Mouse (Mus musculus) layer of hippocampus, postnatal 25 days (tissue): ENCODE data around the gene Eif4b. TPM values are rescaled to one million over a fixed set of nuclear protein-coding genes. Genes with fewer than 3 reads are reported as not detected.
"Not testable (repeated sequence)": the region's sequence is repeated elsewhere in the genome, so short reads cannot be mapped to it uniquely, and the experiment has no call there.

ENCODE experiments used
- DNase-seq, 2 experiments: peaks; one replicate each; pipeline ENCODE4 v3.0.0; 2022; ENCODE audit warnings: mixed read lengths in 2 of 2, low spot score in 1 of 2; ENCODE audit errors: extremely low spot score in 1 of 2
- total RNA-seq, 2 experiments: library from RNA; stranded (reverse); gene quantifications; 2 replicates each; pipeline ENCODE4 v1.2.3; 2021

Gene Eif4b
- total RNA-seq, 2 experiments from 2014 or later, result 182 to 188 TPM

DNA sequence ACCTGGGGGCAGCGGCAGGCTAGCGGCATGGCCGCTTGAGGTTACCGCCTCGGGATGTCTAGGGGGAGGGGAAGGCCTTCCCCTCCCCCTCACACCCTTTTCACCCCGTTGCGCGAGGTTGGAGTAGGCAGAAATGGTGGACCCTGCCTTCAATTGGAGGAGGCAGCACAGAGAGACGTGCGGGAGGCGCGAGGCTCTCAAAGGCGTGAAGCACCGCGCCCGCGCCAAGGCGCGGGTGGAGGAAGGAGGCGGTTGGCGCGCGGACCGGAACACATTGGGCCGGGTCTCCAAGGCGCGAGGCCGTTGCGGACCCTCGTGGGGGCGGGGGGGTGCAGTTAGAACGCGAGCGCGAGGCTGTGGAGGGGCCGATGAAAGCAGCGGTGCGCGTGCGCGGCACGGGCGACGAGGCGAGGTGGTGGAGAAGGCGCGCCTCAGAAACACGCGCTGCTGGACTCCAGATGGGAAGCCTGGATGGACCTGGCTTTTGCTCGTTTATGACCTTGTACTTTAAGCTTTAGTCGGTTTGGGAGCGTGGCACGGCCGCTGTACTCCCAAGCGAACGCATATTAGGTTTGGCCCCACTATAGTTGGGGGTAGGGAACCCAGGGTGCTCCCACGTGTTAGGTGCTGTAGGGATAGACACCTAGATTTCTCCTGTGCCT is 628 bp downstream of the Eif4b start:
- DNase-seq, result peak; percentile 44 to 57

DNA sequence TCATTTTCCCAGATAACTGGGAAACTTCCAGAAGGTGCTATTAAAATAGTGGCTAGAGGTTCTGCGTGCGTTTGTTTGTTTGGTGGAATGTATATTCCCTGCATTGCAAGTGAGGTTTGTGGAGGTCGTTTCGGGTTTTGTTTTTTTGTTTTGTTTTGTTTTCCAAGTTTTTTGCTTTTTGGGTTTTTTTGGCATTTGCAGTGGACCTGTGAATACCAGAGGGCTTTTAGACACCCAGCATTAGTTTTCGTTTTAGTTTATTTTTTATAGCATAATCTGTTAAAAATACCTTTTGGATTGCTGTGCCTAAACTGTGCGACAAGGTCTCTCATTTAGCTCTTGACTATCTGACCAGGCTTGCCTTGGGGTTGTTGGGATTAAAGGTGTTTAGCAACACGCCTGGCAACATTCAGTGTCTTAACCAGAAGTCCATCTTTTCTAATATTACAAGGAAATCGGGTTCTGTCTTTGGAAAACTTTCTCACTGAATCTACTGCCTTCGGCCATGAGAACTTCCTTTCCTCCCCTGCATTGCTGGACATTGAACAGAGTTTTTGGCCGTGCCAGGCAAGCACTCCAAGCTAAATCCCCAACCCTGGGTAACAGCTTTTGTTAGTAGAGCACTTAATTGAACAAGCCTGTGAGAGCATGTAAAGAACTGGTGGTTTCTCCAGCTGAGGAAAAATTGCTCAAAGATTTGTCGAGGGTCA is 1.5 kb downstream of the Eif4b start:
- no peak for DNase-seq

DNA sequence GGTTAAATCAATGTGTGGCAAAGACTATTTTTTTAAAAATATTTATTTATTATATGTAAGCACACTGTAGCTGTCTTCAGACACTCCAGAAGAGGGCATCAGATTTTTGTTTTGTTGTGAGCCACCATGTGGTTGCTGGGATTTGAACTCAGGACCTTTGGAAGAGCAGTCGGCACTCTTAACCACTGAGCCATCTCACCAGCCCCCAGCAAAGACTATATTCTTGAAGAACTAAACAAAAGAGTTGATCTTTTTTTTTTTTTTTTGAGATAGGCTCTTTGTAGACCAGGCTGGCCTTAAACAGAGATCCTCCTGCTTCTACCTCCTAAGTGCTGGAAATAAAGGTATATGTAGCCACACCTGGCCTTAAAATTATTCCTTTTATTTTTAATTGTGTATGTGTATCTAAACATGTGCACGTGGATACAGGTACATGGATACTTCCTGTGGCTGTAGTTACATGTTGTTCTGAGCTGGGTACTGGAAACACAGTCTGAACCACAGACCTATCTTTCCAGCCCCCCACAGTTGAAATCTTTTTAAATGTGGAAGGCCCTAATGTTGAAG is 3.6 kb downstream of the Eif4b start:
- DNase-seq, result no peak

DNA sequence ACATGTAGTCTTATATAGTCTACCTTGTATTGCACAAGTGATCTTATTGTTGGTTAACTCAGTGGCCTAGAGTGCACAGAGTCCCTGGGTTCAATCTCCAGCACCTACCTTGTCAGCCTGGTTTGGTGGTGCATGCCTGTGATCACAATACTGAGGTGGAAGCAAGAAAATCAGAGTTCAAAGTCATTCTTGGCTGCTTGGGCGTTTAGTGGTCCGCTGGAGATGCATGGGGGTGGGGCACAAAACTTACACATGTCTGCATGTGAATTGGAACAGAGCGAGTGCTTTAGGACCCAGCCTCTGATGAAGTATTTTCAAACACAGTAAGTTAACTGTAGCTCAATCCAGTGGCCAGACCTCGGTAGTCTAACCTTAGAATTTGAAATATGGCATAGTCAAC is 5.6 kb downstream of the Eif4b start:
- DNase-seq, result no peak

DNA sequence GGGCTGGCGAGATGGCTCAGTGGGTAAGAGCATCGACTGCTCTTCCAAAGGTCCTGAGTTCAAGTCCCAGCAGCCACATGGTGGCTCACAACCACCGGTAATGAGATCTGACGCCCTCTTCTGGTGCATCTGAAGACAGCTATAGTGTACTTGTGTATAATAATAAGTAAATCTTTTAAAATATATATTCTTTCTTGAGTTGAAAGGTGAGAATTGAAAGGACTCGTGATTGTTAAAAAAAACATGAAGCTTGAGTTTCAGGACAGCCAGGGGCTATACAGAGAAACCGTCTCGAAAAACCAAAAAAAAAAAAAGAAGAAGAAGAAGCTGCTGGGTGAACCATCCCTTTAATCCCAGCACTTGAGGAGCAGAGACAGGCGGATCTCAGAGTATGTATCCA is 6.4 kb downstream of the Eif4b start:
- DNase-seq, result not testable (repeated sequence)

DNA sequence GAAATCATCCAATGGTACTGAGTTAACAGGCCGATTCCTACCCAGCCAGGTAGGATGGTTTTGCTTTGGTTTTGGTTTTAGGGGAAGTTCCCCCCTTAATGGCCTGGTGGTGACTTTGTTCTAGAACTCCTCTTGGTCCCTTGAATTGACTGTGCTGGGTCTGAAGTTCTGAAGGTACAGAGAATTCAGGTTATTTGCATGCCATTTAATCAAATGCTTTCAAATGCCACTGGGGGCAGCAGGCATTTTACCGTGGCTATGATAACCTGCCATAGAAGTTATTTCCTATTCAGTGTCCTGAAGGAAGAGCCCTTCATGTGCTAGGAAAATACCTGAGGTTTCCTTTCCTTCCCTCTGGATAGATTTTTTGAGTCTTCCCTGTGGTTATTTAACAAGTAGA is 6.9 kb downstream of the Eif4b start:
- DNase-seq, result no peak

DNA sequence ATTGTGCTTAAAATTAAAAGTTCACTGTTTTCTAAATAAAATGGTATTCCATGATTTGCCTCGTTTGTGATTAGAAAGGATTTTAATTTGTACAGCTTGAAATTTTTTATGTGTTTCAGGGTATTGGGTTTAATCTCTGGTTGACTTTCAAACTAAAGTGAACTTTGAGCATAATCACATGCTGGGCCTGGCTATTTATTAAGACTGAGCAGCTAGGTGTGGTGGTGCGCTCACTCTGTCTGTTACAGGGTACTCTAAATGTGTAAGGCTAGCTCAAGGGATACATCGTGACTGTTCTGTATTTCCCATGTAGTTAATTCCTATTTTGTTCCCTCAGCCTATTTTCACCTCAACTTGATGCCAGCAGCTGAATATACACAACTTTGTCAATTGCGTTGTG is 8.6 kb downstream of the Eif4b start:
- DNase-seq, result no peak

DNA sequence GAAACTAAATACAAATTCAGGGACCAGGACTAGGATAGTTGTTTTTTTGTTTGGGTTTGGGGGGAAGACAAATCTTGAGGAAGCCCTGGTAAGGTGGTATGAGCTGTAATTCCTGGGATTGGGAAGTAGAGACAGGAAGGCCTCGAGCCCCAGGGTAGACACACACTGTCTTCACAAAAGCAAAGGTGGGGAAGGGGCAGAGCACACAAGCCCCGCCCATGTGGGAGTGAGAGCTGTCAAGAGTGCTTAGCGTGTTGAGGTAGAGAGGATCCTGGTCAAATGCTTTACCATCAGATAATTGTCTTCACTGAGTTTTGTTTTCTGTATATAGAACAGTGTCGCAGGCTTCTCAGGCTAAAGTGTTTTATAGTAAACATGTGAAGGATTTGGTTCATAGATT is 9.5 kb downstream of the Eif4b start:
- no peak for DNase-seq

DNA sequence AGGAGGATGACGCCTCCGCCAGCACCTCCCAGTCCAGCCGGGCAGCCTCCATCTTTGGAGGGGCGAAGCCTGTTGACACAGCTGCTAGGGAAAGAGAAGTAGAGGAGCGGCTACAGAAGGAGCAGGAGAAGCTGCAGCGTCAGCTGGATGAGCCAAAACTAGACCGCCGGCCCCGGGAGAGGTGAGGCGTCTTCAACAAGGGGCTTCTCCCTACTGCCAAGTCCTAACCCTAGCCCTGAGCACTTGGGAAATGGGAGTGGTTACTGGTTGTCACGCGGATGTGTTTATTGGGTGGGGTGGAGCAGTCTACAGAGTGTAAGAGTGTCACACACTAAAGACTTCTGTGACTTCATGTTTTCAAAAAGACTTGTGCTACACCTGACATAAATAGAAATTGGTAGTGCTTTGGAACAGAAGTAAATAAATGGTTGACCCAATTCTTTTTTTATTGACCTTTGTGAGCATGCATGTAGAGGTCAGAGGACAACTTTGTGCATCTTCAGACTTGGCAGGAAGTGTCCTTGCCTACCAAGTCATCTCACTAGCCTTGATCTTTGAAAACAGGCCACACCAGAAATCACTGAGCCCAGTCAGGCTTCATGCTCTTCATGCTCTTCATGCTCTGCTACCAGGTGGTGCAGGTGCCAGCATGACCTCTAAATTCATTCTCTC is 16.5 kb downstream of the Eif4b start:
- no peak for DNase-seq

DNA sequence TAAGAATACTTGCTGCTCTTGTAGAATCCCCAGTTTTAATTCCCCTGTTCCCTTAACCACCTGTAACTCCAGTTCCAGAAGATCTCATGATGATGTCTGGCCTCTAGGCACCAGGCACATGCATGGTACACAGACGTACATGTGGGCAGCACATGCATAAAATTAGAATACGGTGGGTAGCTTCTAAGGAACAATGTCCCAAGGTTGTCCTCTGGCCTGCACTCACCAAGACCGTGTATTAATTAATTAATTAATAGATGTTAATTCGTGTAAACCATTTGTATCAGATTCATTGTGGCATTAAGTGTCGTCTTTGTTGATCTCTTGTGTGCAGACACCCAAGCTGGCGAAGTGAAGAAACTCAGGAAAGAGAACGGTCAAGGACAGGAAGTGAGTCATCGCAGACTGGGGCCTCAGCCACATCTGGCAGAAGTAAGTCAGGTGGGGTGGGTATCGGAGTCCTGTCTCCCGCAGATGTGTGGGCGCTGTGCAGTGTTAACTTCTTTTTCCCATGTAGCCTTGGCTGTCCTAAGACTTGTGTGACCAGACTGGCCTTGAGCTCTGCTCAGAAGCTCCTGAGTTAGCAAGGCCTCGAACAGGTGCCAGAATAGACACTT is 17.6 kb downstream of the Eif4b start:
- DNase-seq, result no peak

DNA sequence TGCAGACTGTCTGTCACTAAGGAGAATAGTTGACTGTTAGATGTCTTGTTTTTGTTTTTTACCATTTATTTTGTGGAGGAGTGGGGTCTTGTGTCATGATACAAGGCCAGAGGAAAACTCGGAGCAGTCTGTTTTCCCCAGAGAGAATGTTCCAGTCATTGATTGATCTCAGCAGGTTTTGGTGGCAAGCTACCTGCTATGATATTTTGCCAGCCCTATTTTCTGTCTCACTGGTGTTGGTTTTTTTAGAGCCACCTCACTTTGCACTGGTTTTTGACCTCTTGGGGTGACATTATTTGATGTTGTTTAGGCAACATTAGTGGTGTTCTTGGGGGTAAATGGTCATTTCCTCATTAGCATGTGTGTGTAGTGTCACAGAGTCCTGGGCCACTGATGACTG is 18.1 kb downstream of the Eif4b start:
- DNase-seq, result no peak

DNA sequence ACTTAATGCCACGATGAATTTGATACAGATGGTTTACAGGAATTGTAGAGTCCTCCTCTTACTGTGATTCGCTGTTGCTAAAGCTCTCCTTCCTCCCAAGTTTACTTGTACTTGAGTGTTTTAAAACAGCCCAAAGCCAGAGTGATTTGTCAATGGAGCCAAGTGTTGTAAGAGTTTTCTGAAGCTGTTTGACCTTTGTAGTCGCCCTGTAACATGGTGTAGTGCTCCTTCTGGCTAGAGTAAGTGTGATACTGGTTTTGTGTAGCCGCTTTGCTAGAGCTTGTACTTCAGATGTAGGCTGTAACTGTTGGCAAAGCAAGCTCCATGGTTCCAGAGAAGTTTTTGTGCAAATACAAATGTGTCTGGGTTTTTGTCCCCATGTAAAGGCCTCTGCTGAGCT is 18.6 kb downstream of the Eif4b start:
- no peak for DNase-seq

DNA sequence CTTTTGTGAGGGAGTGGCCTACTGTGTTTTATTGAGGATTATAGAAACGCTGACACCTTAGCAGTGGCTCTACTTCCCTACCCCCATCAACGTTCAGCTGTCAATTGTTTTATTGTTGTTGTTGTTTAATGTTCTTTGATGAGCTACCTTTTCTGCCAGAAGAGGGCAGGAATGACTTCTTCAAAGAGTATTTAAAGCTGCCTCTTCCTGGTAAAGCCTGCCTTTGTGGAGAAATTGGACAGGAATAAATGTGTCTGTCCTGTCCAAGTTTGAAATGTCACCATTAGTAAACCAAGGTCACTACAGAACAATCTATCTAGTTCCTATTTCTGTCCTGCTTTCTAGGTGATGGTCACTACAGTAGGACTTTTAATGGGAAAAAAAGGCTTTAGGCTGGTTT is 20.6 kb downstream of the Eif4b start:
- no peak for DNase-seq

DNA sequence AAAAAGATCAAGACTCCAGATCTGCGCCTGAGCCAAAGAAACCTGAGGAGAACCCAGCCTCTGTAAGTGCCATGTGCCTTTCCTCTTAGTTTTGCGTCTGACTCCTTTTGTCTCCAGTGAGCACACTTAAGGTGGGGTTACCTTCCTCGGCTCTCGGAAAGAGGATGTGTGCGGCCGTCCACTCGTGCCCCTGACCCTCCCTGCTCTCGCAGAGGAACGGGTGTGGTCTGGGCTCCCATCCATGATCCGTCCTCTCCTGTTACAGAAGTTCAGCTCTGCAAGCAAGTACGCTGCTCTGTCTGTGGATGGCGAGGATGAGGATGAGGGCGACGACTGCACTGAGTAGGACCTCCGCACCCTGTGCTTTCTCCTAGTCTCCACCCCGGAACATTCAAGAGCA is 21.4 kb downstream of the Eif4b start:
- no peak for DNase-seq

DNA sequence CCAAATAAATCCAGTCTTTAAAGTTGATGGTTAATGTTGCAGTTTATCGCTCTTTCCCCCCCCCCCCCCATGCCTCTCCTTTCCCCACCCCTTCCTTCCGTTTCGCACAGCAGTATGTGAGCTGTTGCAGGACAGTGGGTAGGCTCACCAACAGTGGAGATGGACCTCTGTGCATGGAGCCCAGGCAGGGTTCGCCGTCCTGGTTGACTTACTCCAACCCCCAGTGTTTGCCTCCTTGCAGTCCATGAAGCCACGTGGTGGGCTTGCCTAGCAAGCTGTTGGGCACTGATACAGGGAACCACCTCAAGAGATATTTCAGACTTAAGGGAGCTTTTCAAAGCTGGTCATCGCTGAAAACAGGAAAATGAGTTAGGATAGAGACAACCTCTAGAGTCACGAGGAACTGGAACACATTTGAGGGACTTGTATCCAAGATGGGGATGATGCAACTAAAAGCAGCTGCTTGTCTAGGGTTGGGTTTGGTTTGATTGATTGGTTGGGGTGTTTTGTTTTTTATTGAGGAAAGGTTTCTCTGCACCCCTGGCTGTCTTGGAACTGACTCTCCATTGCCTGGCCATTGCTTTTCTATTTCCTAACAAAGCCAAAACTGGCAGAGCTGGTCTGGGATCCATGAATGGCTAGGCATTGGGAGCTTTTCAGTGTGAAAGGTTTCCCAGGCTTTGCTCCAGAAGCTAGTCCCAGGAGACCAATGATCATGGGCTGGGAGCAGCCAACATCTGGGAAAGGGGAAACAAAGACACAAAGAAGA is 23.8 kb downstream of the Eif4b start:
- DNase-seq, result no peak

DNA sequence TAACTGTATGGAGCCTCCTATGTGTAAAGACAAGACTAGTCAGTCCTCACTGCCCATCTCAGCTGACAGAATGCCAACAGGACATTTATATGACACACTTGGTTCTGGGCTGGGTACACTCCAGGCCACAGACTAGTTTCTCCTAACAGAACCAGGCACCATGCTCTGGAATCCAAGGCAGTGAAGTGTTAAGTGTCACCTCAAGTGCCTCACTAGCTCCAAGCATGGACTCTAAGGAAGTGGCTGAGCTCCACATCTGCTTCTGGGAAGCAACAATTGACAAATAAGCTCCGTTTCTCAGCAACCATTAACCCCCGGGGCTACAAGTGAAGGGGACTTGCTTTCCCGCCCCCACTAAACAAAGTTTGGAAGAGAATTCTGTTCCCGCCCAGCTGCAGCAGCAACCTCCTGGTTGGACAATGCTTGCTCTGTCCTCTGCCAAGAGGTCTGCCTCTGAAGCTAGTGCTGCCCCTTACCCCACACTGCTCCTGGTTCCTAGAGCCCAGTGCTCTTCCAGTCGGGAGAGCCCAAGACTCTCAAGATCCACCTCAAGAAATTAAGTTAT is 24.5 kb downstream of the Eif4b start:
- no peak for DNase-seq

DNA sequence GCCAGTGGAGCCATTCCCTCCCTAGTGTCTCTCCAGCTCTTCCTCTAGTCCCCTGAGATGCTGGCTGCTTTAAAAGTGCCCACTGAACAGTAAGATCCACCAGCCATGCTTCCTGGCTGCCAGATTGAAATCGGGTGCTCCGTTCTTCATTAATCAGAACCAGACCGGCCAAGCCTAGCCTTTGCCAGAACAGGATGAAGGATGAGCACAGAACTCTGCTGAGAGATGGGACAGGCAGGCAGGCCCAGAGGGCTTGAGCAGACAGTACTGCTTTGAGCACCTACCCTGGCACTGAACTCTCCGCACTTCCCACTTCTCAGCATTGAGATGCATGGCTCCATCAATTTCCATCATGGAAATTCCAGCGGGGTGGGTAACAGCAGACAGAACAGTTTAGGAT is 25.7 kb downstream of the Eif4b start:
- no peak for DNase-seq

DNA sequence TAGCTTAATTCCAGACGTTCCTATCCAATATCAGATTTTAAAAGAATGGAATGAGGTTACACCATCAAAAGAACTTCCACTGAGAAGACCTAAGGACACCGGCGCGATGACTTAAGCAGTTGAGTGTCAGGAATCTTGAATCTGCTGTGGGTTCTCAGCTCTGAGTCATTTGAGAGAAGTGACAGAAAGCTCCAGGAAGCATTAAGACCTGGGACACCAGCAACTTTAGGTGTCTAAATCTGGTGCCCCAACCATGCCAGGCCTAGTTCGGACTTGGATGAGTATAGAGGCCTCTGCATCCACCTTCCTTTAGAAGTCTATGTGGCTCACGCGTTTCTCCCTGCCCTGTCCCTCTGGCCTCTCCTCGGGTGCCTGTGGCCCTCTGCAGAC is 26.2 kb downstream of the Eif4b start:
- DNase-seq, result no peak

DNA sequence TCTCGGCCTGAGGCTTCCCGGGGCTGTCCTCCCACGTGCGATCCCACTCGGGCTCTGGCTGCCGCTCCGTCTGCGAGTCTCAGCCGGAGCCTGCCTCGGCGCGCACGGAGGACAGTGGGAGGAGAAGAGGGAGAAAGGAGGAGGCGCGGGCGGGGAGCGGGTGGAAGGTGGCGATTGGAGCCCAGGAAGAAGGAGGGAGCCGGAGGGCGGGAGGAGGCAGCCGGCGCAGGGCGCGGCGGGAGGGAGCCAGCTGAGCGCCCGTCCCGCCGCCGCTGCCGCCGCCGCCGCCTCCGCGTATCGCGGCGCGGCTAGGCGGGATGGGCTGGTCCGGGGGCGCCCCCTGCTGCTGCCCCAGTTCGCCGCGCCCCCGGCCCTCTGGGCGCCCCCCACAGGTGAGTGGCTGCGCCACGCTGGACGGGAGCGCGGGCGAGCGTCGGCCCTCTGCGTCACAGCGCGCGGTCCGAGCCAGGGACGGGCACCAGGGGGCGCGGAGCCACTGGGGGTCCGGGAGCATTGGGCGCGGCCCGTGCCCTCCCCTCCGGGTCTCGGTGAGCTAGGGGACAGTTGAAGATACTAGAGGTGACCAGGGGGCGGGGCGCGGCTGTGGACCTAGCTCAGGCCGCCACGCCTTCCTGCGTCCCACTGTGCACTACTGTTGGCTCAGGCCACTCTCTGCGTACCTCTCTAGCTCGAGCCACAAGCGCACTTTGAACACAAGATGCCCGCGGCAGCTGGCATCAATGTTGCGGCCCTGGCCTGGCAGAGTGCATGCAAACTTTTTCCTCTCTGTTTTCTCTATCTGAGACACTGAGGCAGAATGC is 26.8 kb downstream of the Eif4b start, which contains the start of gene Tns2:
Tns2 (plus strand) TSS at position 253 of the 821 bp plus-strand sequence.
- peak in 1 of 2 experiments; percentile 56 for DNase-seq
